Mouse (Mus musculus) cerebellum, adult 2 months (tissue): ENCODE data around the gene Rest.

Experiments used
- CTCF ChIP-seq: fragments of 200-500 bp; IDR thresholded peaks from 2 replicates; pipeline ENCODE4 v1.5.1; 2011; ENCODE audit warnings: low read depth, mild to moderate bottlenecking, control low read depth, low read length, moderate library complexity, borderline replicate concordance; ENCODE audit not compliant: insufficient read depth
- POLR2A ChIP-seq: fragments of 200-500 bp; IDR thresholded peaks from 2 replicates; pipeline ENCODE4 v1.6.1; 2011; ENCODE audit warnings: low read length, control low read depth, borderline replicate concordance; ENCODE audit not compliant: insufficient read depth

- TF ChIP-seq POLR2A (no peak), CTCF (no peak)
Measured at GRCm38 (mm10) chr5:77250083-77250482, 15.2 kb upstream of the Rest start.
